Mouse (Mus musculus) naive thymus-derived CD4-positive, alpha-beta T cell, adult 2 months (primary cell): Measurements from ENCODE around the gene Mat2b.

ENCODE experiments used
- DNase-seq: peaks from one replicate; pipeline ENCODE4 v3.0.0-alpha.2; 2011; ENCODE audit warnings: low read depth

The Mat2b gene

GRCm38 (mm10) chr11:40649726-40650445 lies 45.1 kb downstream of the Mat2b start:
- no peak for DNase-seq

GRCm38 (mm10) chr11:40647246-40647645 lies 47.8 kb downstream of the Mat2b start:
- no peak for DNase-seq
